21 mouse cellular contexts compared by ENCODE assay signal in the genomic region with DNA sequence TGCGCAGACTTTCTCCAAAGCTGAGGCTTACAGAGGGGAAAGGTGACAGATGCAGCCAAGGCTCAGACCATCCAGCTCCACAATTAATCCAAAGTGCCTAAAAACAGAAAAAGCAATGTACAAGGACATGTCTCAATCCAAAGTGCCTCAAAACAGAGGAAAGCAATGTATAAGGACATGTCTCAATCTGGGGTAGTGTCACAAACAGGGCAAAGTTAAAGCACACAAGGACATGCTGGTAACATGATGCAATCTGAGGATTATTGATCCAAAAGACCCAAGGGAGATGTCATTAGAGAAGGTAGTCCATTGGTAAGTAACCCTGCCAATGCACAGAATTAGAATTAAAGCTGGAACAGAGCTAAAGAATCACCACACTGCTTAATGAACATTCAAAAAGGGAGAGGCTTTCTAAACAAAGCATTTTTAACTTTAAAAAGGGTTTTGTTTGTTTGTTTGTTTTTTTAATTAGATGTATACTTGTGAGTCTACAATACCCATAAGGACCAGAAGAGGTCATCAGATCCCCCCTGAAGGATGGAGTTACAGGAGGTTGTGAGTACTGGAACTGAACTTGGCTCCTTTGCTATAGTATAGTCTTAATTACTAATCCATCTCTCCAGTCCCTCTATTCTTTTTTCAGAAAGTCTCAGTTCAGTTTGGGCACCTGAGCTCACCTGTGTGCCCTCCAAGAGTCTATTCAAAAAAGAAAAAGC. TPM values are rescaled to one million over a fixed set of nuclear protein-coding genes. Genes with fewer than 3 reads are reported as not detected.
DNase-seq lines count a peak whose midpoint lies in the region; ATAC-seq and TF ChIP-seq lines count a peak whose summit lies in the region.
"Had no signal": no experiment of that assay in that cellular context is flagged by ENCODE, and none has a peak within 500 bp of the region (broad histone marks: within the 10 kb centered on the region; RNA-seq: fewer than 3 reads in every experiment).

No protein-coding gene starts in this region.

- no peak for DNase-seq in heart, postnatal 0 days (ENCODE audit: low spot score)
- no peak for DNase-seq in heart, postnatal 14 days
- DNase-seq in liver, postnatal 0 days, result no peak
- DNase-seq in ZHBTc4 (ENCODE audit: low read depth, low spot score), result peak; percentile 44
- DNase-seq in splenic B cell, adult 2 months (ENCODE audit: low read depth, low spot score), result peak; percentile 35
- no peak for DNase-seq in forebrain, embryonic 10.5 days (ENCODE audit: extremely low spot score, low spot score)
- DNase-seq in midbrain, postnatal 0 days (ENCODE audit: low spot score), result no peak
- DNase-seq: adrenal gland, postnatal 10 days; cerebellum, postnatal 10 days; embryo, embryonic 11 days; kidney, postnatal 10 days; liver, embryonic 13.5 days; spleen, adult 18-20 months; thymus, adult 18-20 months; thymus, postnatal 4 days had no signal

- 0 out of 2 replicates have a peak, but pooled peaks cover 6% of the 10 kb centered on the region for H3K36me3 ChIP-seq in heart, postnatal 0 days (replicated peaks; ENCODE audit: control insufficient read depth, insufficient read depth, low read length)
- H3K36me3 ChIP-seq in liver, postnatal 0 days (replicated peaks; ENCODE audit: insufficient read depth, low read length), result peaks cover 15% of the 10 kb centered on the region; the same call in 1 of the 2 replicates
- H3K36me3 ChIP-seq in liver, embryonic 12.5 days, result peaks cover 42% of the 10 kb centered on the region
- peaks cover 12% of the 10 kb centered on the region for H3K36me3 ChIP-seq in splenic B cell, adult 2 months (ENCODE audit: control insufficient read depth, insufficient read depth, low read length, poor library complexity, severe bottlenecking)
- H3K36me3 ChIP-seq in forebrain, embryonic 10.5 days (replicated peaks), result peaks cover 52% of the 10 kb centered on the region
- no peaks in the 10 kb centered on the region for H3K36me3 ChIP-seq in midbrain, postnatal 0 days (ENCODE audit: insufficient read depth, low read length)
- H3K36me3 ChIP-seq: intestine, embryonic 15.5 days had no signal

- H3K4me1 ChIP-seq in heart, postnatal 0 days (ENCODE audit: control insufficient read depth, insufficient read depth), result peaks cover 8% of the 10 kb centered on the region
- H3K4me1 ChIP-seq in liver, postnatal 0 days (ENCODE audit: insufficient read depth), result peaks cover 17% of the 10 kb centered on the region
- H3K4me1 ChIP-seq in liver, embryonic 12.5 days, result peaks cover 22% of the 10 kb centered on the region
- peaks cover 34% of the 10 kb centered on the region for H3K4me1 ChIP-seq in forebrain, embryonic 10.5 days
- H3K4me1 ChIP-seq in midbrain, postnatal 0 days (ENCODE audit: insufficient read depth, low read length), result no peaks in the 10 kb centered on the region

- no peaks in the 10 kb centered on the region for H3K9me3 ChIP-seq in heart, postnatal 0 days (replicated peaks; ENCODE audit: control insufficient read depth, low read length)
- H3K9me3 ChIP-seq in liver, postnatal 0 days (ENCODE audit: low read length), result no peaks in the 10 kb centered on the region
- H3K9me3 ChIP-seq in liver, embryonic 12.5 days (replicated peaks), result no peaks in the 10 kb centered on the region
- H3K9me3 ChIP-seq in forebrain, embryonic 10.5 days, result no peaks in the 10 kb centered on the region
- H3K9me3 ChIP-seq in midbrain, postnatal 0 days (ENCODE audit: low read length), result no peaks in the 10 kb centered on the region
- H3K9me3 ChIP-seq: hindbrain, embryonic 12.5 days; intestine, embryonic 15.5 days; limb, embryonic 10.5 days; liver, embryonic 13.5 days; lung, embryonic 15.5 days; midbrain, embryonic 12.5 days had no signal

- no peak for TF ChIP-seq EP300 in heart, postnatal 0 days (IDR thresholded peaks at IDR 0.05; ENCODE audit: low read depth)
- peak; percentile 55; the same call in 1 of the 2 replicates for TF ChIP-seq EP300 in liver, postnatal 0 days (IDR thresholded peaks at IDR 0.05; ENCODE audit: low read depth)

- no peak overlapping the region for H3K4me2 ChIP-seq in heart, postnatal 0 days (ENCODE audit: low read depth, low read length)
- no peak overlapping the region for H3K4me2 ChIP-seq in liver, postnatal 0 days (ENCODE audit: low read depth, low read length)
- no peak overlapping the region for H3K4me2 ChIP-seq in liver, embryonic 12.5 days
- no peak overlapping the region for H3K4me2 ChIP-seq in midbrain, postnatal 0 days (ENCODE audit: low read depth, low read length, poor library complexity, severe bottlenecking)
- H3K4me2 ChIP-seq: hindbrain, embryonic 12.5 days; intestine, embryonic 15.5 days; liver, embryonic 13.5 days; lung, embryonic 15.5 days; midbrain, embryonic 12.5 days had no signal

- TF ChIP-seq CTCF in heart, postnatal 0 days (IDR thresholded peaks at IDR 0.05; ENCODE audit: low read depth), result peak; percentile 22; the same call in 1 of the 2 replicates
- peak; percentile 24; the same call in 1 of the 2 replicates for TF ChIP-seq CTCF in liver, postnatal 0 days (IDR thresholded peaks at IDR 0.05; ENCODE audit: low read depth)
- TF ChIP-seq CTCF in midbrain, postnatal 0 days (IDR thresholded peaks at IDR 0.05), result no peak; the same call in 1 of the 2 replicates

- no peak overlapping the region for H3K4me3 ChIP-seq in heart, postnatal 0 days (ENCODE audit: low read depth, low read length)
- no peak overlapping the region for H3K4me3 ChIP-seq in liver, postnatal 0 days (ENCODE audit: low read depth, low read length)
- H3K4me3 ChIP-seq in liver, embryonic 12.5 days, result no peak overlapping the region
- H3K4me3 ChIP-seq in forebrain, embryonic 10.5 days, result no peak overlapping the region
- no peak overlapping the region for H3K4me3 ChIP-seq in midbrain, postnatal 0 days (ENCODE audit: low read depth, low read length)
- H3K4me3 ChIP-seq: hindbrain, embryonic 12.5 days; intestine, embryonic 15.5 days; limb, embryonic 10.5 days; liver, embryonic 13.5 days; lung, embryonic 15.5 days; midbrain, embryonic 12.5 days had no signal

- intact Hi-C loops in heart, postnatal 14 days (cut with DNase I), result loop anchor here (2.0 kb wide), 1 partner anchor 55 kb away; no protein-coding TSS in a partner anchor

- WGBS in heart, postnatal 0 days, result 94% methylated on average over 1 of the region's 1 CpGs
- WGBS in liver, postnatal 0 days (ENCODE audit: insufficient replicate concordance), result 97% methylated on average over 1 of the region's 1 CpGs
- 95% methylated on average over 1 of the region's 1 CpGs for WGBS in liver, embryonic 12.5 days (ENCODE audit: insufficient replicate concordance)
- WGBS in forebrain, embryonic 10.5 days, result 93% methylated on average over 1 of the region's 1 CpGs
- WGBS in midbrain, postnatal 0 days, result 100% methylated on average over 1 of the region's 1 CpGs

- no peak for ATAC-seq in heart, postnatal 0 days (ENCODE audit: insufficient read depth, low read depth)
- ATAC-seq in liver, postnatal 0 days, result peak; percentile 41
- ATAC-seq in liver, embryonic 12.5 days, result no peak
- ATAC-seq in midbrain, postnatal 0 days (ENCODE audit: low FRiP score), result no peak
- ATAC-seq: intestine, embryonic 15.5 days had no signal

- no peak overlapping the region for H3K9ac ChIP-seq in heart, postnatal 0 days (replicated peaks; ENCODE audit: low read depth, low read length)
- no peak overlapping the region for H3K9ac ChIP-seq in liver, postnatal 0 days (replicated peaks)
- no peak overlapping the region for H3K9ac ChIP-seq in liver, embryonic 12.5 days
- no peak overlapping the region for H3K9ac ChIP-seq in midbrain, postnatal 0 days (replicated peaks; ENCODE audit: low read length, poor library complexity, severe bottlenecking)
- H3K9ac ChIP-seq: hindbrain, embryonic 12.5 days; intestine, embryonic 15.5 days; liver, embryonic 13.5 days; lung, embryonic 15.5 days; midbrain, embryonic 12.5 days had no signal

- no peak overlapping the region for H3K27ac ChIP-seq in heart, postnatal 0 days (ENCODE audit: low read depth)
- H3K27ac ChIP-seq in liver, postnatal 0 days (ENCODE audit: low read depth), result peak overlapping the region; percentile 90
- no peak overlapping the region for H3K27ac ChIP-seq in liver, embryonic 12.5 days
- no peak overlapping the region for H3K27ac ChIP-seq in forebrain, embryonic 10.5 days
- H3K27ac ChIP-seq in midbrain, postnatal 0 days (ENCODE audit: low read depth, low read length), result no peak overlapping the region
- H3K27ac ChIP-seq: hindbrain, embryonic 12.5 days; intestine, embryonic 15.5 days; limb, embryonic 10.5 days; liver, embryonic 13.5 days; lung, embryonic 15.5 days; midbrain, embryonic 12.5 days had no signal

- no peaks in the 10 kb centered on the region for H3K27me3 ChIP-seq in heart, postnatal 0 days (ENCODE audit: control insufficient read depth, insufficient read depth, low read length)
- H3K27me3 ChIP-seq in liver, postnatal 0 days (ENCODE audit: insufficient read depth, low read length), result no peaks in the 10 kb centered on the region
- no peaks in the 10 kb centered on the region for H3K27me3 ChIP-seq in liver, embryonic 12.5 days (replicated peaks)
- H3K27me3 ChIP-seq in splenic B cell, adult 2 months (ENCODE audit: control insufficient read depth, insufficient read depth, low read length, poor library complexity, severe bottlenecking), result no peaks in the 10 kb centered on the region
- H3K27me3 ChIP-seq in forebrain, embryonic 10.5 days (ENCODE audit: poor library complexity, severe bottlenecking), result no peaks in the 10 kb centered on the region
- H3K27me3 ChIP-seq in midbrain, postnatal 0 days (ENCODE audit: insufficient read depth, low read length), result no peaks in the 10 kb centered on the region
- H3K27me3 ChIP-seq: hindbrain, embryonic 12.5 days; intestine, embryonic 15.5 days; liver, embryonic 13.5 days; lung, embryonic 15.5 days; midbrain, embryonic 12.5 days had no signal

RNA-seq across cellular contexts. Expression of a gene that starts 57.1 kb away (rescaled TPM):
- total RNA-seq in heart, postnatal 0 days (2014; rRNA removed; ENCODE audit: low replicate concordance), result 26.8 and 59.9 TPM in 2 replicates
- 65.8 and 71.8 TPM in 2 replicates for polyA plus RNA-seq in heart, postnatal 0 days (2015; fragmentation: Nextera tagmentation; extraction: Ambion mirVana)
- 10 to 100 TPM; 16.2 to 21.1 TPM for total RNA-seq in heart, postnatal 14 days (2021)
- polyA plus RNA-seq in liver, postnatal 0 days (2015; fragmentation: Nextera tagmentation; extraction: Ambion mirVana), result 87.7 and 87.9 TPM in 2 replicates
- 80.8 and 81.1 TPM in 2 replicates for polyA plus RNA-seq in liver, embryonic 12.5 days (2016; fragmentation: Nextera tagmentation; extraction: Ambion mirVana)
- 92.5 and 99.7 TPM in 2 replicates for polyA plus RNA-seq in forebrain, embryonic 10.5 days (2016; fragmentation: Nextera tagmentation; extraction: Ambion mirVana)
- 68.2 and 90.0 TPM in 2 replicates for total RNA-seq in midbrain, postnatal 0 days (2014; rRNA removed)
- polyA plus RNA-seq in midbrain, postnatal 0 days (2015; fragmentation: Nextera tagmentation; extraction: Ambion mirVana), result 134 and 145 TPM in 2 replicates

Comparison
In these comparisons a context has a peak if more than half of its experiments do, and no peak if none do; other contexts are left out.
1. DNase-seq: peak in ZHBTc4 (single experiment) and splenic B cell, adult 2 months (single experiment); none in heart, postnatal 0 days (single experiment), heart, postnatal 14 days (0 of 2), liver, postnatal 0 days (single experiment), forebrain, embryonic 10.5 days (single experiment) and midbrain, postnatal 0 days (single experiment).